Mouse (Mus musculus): ENCODE data around the gene Ccdc59.

- TF ChIP-seq USF1 (IDR thresholded peaks at IDR 0.05; ENCODE audit: low read depth): no peak
- no peak for TF ChIP-seq CTCF (IDR thresholded peaks at IDR 0.05; ENCODE audit: control insufficient read depth, insufficient read depth, insufficient read length)
- TF ChIP-seq CEBPB (IDR thresholded peaks at IDR 0.05; ENCODE audit: low read depth): no peak
Observed at GRCm38 (mm10) chr10:105806259-105807010, 34.4 kb upstream of the Ccdc59 start.
